Mouse (Mus musculus) forebrain, embryonic 11.5 days (tissue): ENCODE data around the gene Prkca. TPM values are rescaled to one million over a fixed set of nuclear protein-coding genes. Genes with fewer than 3 reads are reported as not detected.

Experiments
- ATAC-seq: fragments of 200-750 bp; cut with Nextera tagmentation; replicated peaks from 2 replicates; pipeline ENCODE4 v1.8.0; 2017; ENCODE audit warnings: moderate TSS enrichment; ENCODE audit not compliant: low FRiP score
- DNase-seq: peaks from one replicate; pipeline ENCODE4 v3.0.0-alpha.2; 2017; ENCODE audit warnings: low spot score
- H3K27ac ChIP-seq: fragments of 300-500 bp; sonication (generic); 2 replicates; pipeline ENCODE4 v1.5.1; 2014; ENCODE audit warnings: low read depth, low read length
- H3K27me3 ChIP-seq: fragments of 300-500 bp; sonication (generic); 2 replicates; pipeline ENCODE4 v1.6.1; 2014; ENCODE audit warnings: mild to moderate bottlenecking, low read length, mixed read lengths; ENCODE audit not compliant: control insufficient read depth, insufficient read depth
- H3K36me3 ChIP-seq: fragments of 300-500 bp; sonication (generic); 2 replicates; pipeline ENCODE4 v1.6.1; 2014; ENCODE audit warnings: mild to moderate bottlenecking, low read length, moderate library complexity, mixed read lengths; ENCODE audit not compliant: control insufficient read depth, insufficient read depth
- H3K4me1 ChIP-seq: fragments of 300-500 bp; sonication (generic); replicated peaks from 2 replicates; pipeline ENCODE4 v1.6.1; 2014; ENCODE audit warnings: low read length, mixed read lengths; ENCODE audit not compliant: control insufficient read depth, insufficient read depth
- H3K4me2 ChIP-seq: fragments of 300-500 bp; sonication (generic); 2 replicates; pipeline ENCODE4 v1.6.1; 2014; ENCODE audit warnings: low read depth, mild to moderate bottlenecking, low read length, moderate library complexity, mixed read lengths; ENCODE audit not compliant: severe bottlenecking
- H3K4me3 ChIP-seq: fragments of 300-500 bp; sonication (generic); 2 replicates; pipeline ENCODE4 v1.5.1; 2014; ENCODE audit warnings: low read depth, low read length
- H3K9ac ChIP-seq: fragments of 300-500 bp; sonication (generic); 2 replicates; pipeline ENCODE4 v1.6.1; 2014; ENCODE audit warnings: low read length
- H3K9me3 ChIP-seq: fragments of 300-500 bp; sonication (generic); 2 replicates; pipeline ENCODE4 v1.6.1; 2016; ENCODE audit warnings: low read length, mixed read lengths; ENCODE audit not compliant: control insufficient read depth
- WGBS: fragments of 180-500 bp; shearing (Covaris S2); extraction: QIAGEN DNeasy Blood & Tissue Kit; methylation state at CpG from one replicate; pipeline ENCODE4 v1.1.7; 2014; 5-methylcytosine and 5-hydroxymethylcytosine counted together
- polyA plus RNA-seq: library from polyadenylated mRNA; unstranded; fragments of >200 nt; fragmentation: Nextera tagmentation; extraction: Ambion mirVana; gene quantifications from 2 replicates; pipeline ENCODE4 v1.2.1, GENCODE M21; 2014

The Prkca gene
- polyA plus RNA-seq, 1 experiment from 2014 or later = 5.2 TPM

GRCm38 (mm10) chr11:108279748-108280373 lies 63.9 kb downstream of the Prkca start:
- 96% methylated on average over 1 of the region's 1 CpGs for WGBS
- no peaks in the 10 kb centered on the region for H3K9me3 ChIP-seq
- 0 out of 2 replicates have a peak, but pooled peaks cover 2% of the 10 kb centered on the region for H3K4me1 ChIP-seq
- H3K4me2 ChIP-seq = no peak overlapping the region
- H3K27ac ChIP-seq = no peak overlapping the region
- H3K4me3 ChIP-seq = no peak overlapping the region
- H3K9ac ChIP-seq = no peak overlapping the region
- DNase-seq (no peak), ATAC-seq (peak; percentile 63; the same call in 1 of the 2 replicates)
- no peaks in the 10 kb centered on the region for H3K36me3 ChIP-seq
- no peaks in the 10 kb centered on the region for H3K27me3 ChIP-seq

GRCm38 (mm10) chr11:108277096-108277495 lies 66.6 kb downstream of the Prkca start:
- 83% methylated on average over 8 of the region's 8 CpGs for WGBS
- no peaks in the 10 kb centered on the region for H3K36me3 ChIP-seq
- no peak overlapping the region for H3K9ac ChIP-seq
- no peaks in the 10 kb centered on the region for H3K9me3 ChIP-seq
- DNase-seq (no peak), ATAC-seq (no peak)
- 0 out of 2 replicates have a peak, but pooled peaks cover 2% of the 10 kb centered on the region for H3K4me1 ChIP-seq
- H3K27me3 ChIP-seq = no peaks in the 10 kb centered on the region
- H3K4me3 ChIP-seq = no peak overlapping the region
- H3K27ac ChIP-seq = no peak overlapping the region
- H3K4me2 ChIP-seq = no peak overlapping the region

GRCm38 (mm10) chr11:108276148-108276547 lies 67.6 kb downstream of the Prkca start:
- H3K4me1 ChIP-seq = 0 out of 2 replicates have a peak, but pooled peaks cover 2% of the 10 kb centered on the region
- no peak for DNase-seq
- WGBS = 77% methylated on average over 2 of the region's 2 CpGs
- H3K4me3 ChIP-seq = no peak overlapping the region
- H3K27ac ChIP-seq = no peak overlapping the region
- H3K9ac ChIP-seq = no peak overlapping the region
- H3K9me3 ChIP-seq = no peaks in the 10 kb centered on the region
- no peak overlapping the region for H3K4me2 ChIP-seq
- no peaks in the 10 kb centered on the region for H3K36me3 ChIP-seq
- no peaks in the 10 kb centered on the region for H3K27me3 ChIP-seq
- no peak for ATAC-seq

- WGBS = 45% methylated on average over 7 of the region's 7 CpGs
- no peak overlapping the region for H3K4me3 ChIP-seq
- H3K27ac ChIP-seq = no peak overlapping the region
- no peak overlapping the region for H3K9ac ChIP-seq
- H3K27me3 ChIP-seq = no peaks in the 10 kb centered on the region
- H3K4me2 ChIP-seq = no peak overlapping the region
- H3K9me3 ChIP-seq = no peaks in the 10 kb centered on the region
- no peak for DNase-seq
- H3K4me1 ChIP-seq = peaks cover 5% of the 10 kb centered on the region; the same call in 1 of the 2 replicates
- no peak for ATAC-seq
- no peaks in the 10 kb centered on the region for H3K36me3 ChIP-seq
Measured at GRCm38 (mm10) chr11:108274046-108274445, 69.7 kb downstream of the Prkca start.

GRCm38 (mm10) chr11:108273415-108273965 lies 70.2 kb downstream of the Prkca start:
- H3K9me3 ChIP-seq = no peaks in the 10 kb centered on the region
- no peak overlapping the region for H3K4me3 ChIP-seq
- no peaks in the 10 kb centered on the region for H3K36me3 ChIP-seq
- H3K9ac ChIP-seq = no peak overlapping the region
- DNase-seq (no peak), ATAC-seq (no peak)
- no peaks in the 10 kb centered on the region; the same call in 1 of the 2 replicates for H3K27me3 ChIP-seq
- WGBS = 90% methylated on average over 12 of the region's 12 CpGs
- H3K27ac ChIP-seq = no peak overlapping the region
- H3K4me2 ChIP-seq = no peak overlapping the region
- peaks cover 8% of the 10 kb centered on the region; the same call in 1 of the 2 replicates for H3K4me1 ChIP-seq

- no peak overlapping the region for H3K27ac ChIP-seq
Measured at GRCm38 (mm10) chr11:108272601-108273414, 70.9 kb downstream of the Prkca start.

GRCm38 (mm10) chr11:108271305-108271704 lies 72.4 kb downstream of the Prkca start:
- Histone ChIP-seq H3K4me2 (no peak overlapping the region), H3K9ac (no peak overlapping the region), H3K4me3 (no peak overlapping the region), H3K27me3 (no peaks in the 10 kb centered on the region; the same call in 1 of the 2 replicates), H3K36me3 (no peaks in the 10 kb centered on the region), H3K4me1 (peaks cover 8% of the 10 kb centered on the region; the same call in 1 of the 2 replicates), H3K27ac (no peak overlapping the region), H3K9me3 (no peaks in the 10 kb centered on the region)
- 66% methylated on average over 8 of the region's 8 CpGs for WGBS
- no peak for ATAC-seq
- DNase-seq = no peak

More at GRCm38 (mm10) chr11:108272601-108273414, 70.9 kb downstream of the Prkca start:
- WGBS = 89% methylated on average over 16 of the region's 16 CpGs
- no peaks in the 10 kb centered on the region; the same call in 1 of the 2 replicates for H3K27me3 ChIP-seq
- H3K9ac ChIP-seq = no peak overlapping the region
- no peak overlapping the region for H3K4me3 ChIP-seq
- H3K9me3 ChIP-seq = no peaks in the 10 kb centered on the region
- H3K4me2 ChIP-seq = no peak overlapping the region
- DNase-seq (no peak), ATAC-seq (no peak)
- H3K4me1 ChIP-seq = peaks cover 8% of the 10 kb centered on the region; the same call in 1 of the 2 replicates
- no peaks in the 10 kb centered on the region for H3K36me3 ChIP-seq

GRCm38 (mm10) chr11:108269516-108269915 lies 74.2 kb downstream of the Prkca start:
- ATAC-seq = peak; percentile 24; the same call in 1 of the 2 replicates
- Histone ChIP-seq H3K27ac (no peak overlapping the region), H3K36me3 (no peaks in the 10 kb centered on the region), H3K9me3 (no peaks in the 10 kb centered on the region), H3K9ac (no peak overlapping the region), H3K4me3 (no peak overlapping the region), H3K4me2 (no peak overlapping the region), H3K27me3 (no peaks in the 10 kb centered on the region; the same call in 1 of the 2 replicates), H3K4me1 (peaks cover 8% of the 10 kb centered on the region; the same call in 1 of the 2 replicates)
- no peak for DNase-seq
- WGBS = 65% methylated on average over 7 of the region's 7 CpGs
